Mouse (Mus musculus): ENCODE measurements around the gene Galk2.

DNA sequence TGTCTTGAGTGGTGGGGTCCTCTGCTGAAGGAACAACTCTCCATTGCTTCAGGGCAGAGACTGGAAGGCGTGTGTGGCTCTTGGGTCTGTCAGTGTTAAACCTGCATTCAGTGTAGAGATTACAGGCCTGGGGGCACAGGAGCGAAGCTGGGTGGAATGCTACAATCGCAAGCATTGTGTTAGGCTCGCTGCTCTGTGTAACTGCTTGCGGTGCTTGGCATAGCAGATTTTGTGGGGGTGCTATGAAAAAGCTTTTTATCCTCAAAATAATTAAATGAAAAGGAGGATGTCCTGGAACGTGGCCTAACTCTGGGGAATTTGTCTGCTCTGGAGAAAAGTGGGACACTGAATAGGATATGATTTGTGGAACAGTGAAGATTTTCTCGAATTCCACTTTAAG lies 49.4 kb upstream of the Galk2 start:
- TF ChIP-seq CTCF (IDR thresholded peaks at IDR 0.05; ENCODE audit: low read depth) (no peak), EP300 (optimal IDR thresholded peaks at IDR 0.05) (no peak)
